Mouse (Mus musculus) ES-E14 (cell line): ENCODE data around the gene Tspo2.

ENCODE experiments used
- CHD2 ChIP-seq: IDR thresholded peaks from 2 replicates; pipeline ENCODE4 v1.6.1; 2014; ENCODE audit warnings: mild to moderate bottlenecking, low read depth, low read length, inconsistent platforms
- MAFK ChIP-seq: IDR thresholded peaks from 2 replicates; pipeline ENCODE4 v1.6.1; 2014; ENCODE audit warnings: mild to moderate bottlenecking, low read depth, low read length, inconsistent platforms; ENCODE audit not compliant: insufficient read depth
- ZC3H11A ChIP-seq: IDR thresholded peaks from 2 replicates; pipeline ENCODE4 v1.6.1; 2012; ENCODE audit warnings: low read depth, mild to moderate bottlenecking, inconsistent platforms, low read length, borderline replicate concordance
- ZNF384 ChIP-seq: IDR thresholded peaks from 2 replicates; pipeline ENCODE4 v1.6.1; 2012; ENCODE audit warnings: low read depth, low read length, inconsistent platforms

- TF ChIP-seq ZNF384 (no peak), CHD2 (no peak), MAFK (no peak), ZC3H11A (no peak)
Observed at GRCm38 (mm10) chr17:48437421-48437911, 13.9 kb downstream of the Tspo2 start.
